Mouse (Mus musculus) cortical plate, adult 2 months (tissue): ENCODE data around the gene Srp72.

ENCODE experiments used
- CTCF ChIP-seq: fragments of 200-500 bp; IDR thresholded peaks from 2 replicates; pipeline ENCODE4 v1.5.1; 2011; ENCODE audit warnings: mild to moderate bottlenecking, control low read depth, low read length; ENCODE audit not compliant: insufficient read depth; ENCODE audit errors: extremely low read depth
- POLR2A ChIP-seq: fragments of 200-500 bp; IDR thresholded peaks from 2 replicates; pipeline ENCODE4 v1.6.1; 2011; ENCODE audit warnings: mild to moderate bottlenecking, low read length, control low read depth; ENCODE audit not compliant: insufficient read depth; ENCODE audit errors: extremely low read depth

DNA sequence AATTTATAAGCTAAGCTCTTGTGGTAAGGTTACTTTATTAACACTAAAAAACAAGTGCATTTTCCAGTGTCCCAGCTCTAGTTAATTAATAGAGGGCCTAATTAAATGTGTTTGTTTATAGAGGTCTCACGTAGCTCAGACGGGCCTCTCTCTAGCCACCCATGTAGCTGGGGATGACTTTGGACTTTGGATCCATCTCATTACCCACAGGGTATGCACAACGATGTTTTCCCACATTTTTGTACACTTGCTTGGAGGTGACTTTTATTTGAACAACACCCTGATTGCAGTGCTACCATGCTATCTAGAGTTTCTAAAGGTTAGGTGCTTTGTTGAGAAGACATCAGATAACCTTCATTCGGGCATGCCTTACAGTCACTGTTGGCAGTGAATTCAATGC, 32.0 kb upstream of the Srp72 start:
- no peak for TF ChIP-seq CTCF
- no peak for TF ChIP-seq POLR2A
